8 mouse cellular contexts compared by ENCODE assay signal in genomic region chr2:154712271-154712677, GRCm38 (mm10). TPM values are rescaled to one million over a fixed set of nuclear protein-coding genes. Genes with fewer than 3 reads are reported as not detected.
DNase-seq lines count a peak whose midpoint lies in the region; ATAC-seq and TF ChIP-seq lines count a peak whose summit lies in the region.
"Had no signal": no experiment of that assay in that cellular context is flagged by ENCODE, and none has a peak within 500 bp of the region (broad histone marks: within the 10 kb centered on the region; RNA-seq: fewer than 3 reads in every experiment).

No protein-coding gene starts in this region.

- TF ChIP-seq POLR2A in CH12.LX (IDR thresholded peaks at IDR 0.05; ENCODE audit: low read depth, low read length): no peak
- TF ChIP-seq POLR2A in small intestine, adult 2 months (IDR thresholded peaks at IDR 0.05; ENCODE audit: low read depth, low read length): 0 out of 2 replicates have a peak, but pooled peaks have one; percentile 7

- peak overlapping the region; percentile 15 to 44 (median 38) for H3K4me3 ChIP-seq in CH12.LX (replicated peaks in 1 of 3; ENCODE audit: low read depth in 2 of 3, low read length in 2 of 3, poor library complexity in 1 of 3)
- peak overlapping the region; percentile 70 for H3K4me3 ChIP-seq in gastrocnemius, adult 2 months
- H3K4me3 ChIP-seq in kidney, embryonic 16.5 days (ENCODE audit: low read length): no peak overlapping the region
- no peak overlapping the region for H3K4me3 ChIP-seq in small intestine, adult 2 months (ENCODE audit: low read depth, low read length)

- no peak overlapping the region for H3K9ac ChIP-seq in CH12.LX (ENCODE audit: insufficient read depth, low read depth)
- H3K9ac ChIP-seq in kidney, embryonic 16.5 days (replicated peaks; ENCODE audit: low read length): no peak overlapping the region

- peak; percentile 75 to 77 for DNase-seq in B cell, adult 2 months
- DNase-seq in CH12.LX (ENCODE audit: extremely low read depth): peak; percentile 66
- DNase-seq in c-Kit-positive CD71-negative TER-119-negative erythroid progenitor cells, embryonic 14.5 days (ENCODE audit: low read depth): peak; percentile 47
- peak; percentile 73 for DNase-seq in gastrocnemius, adult 2 months
- peak; percentile 67 for DNase-seq in lung, postnatal 14 days

- TF ChIP-seq CTCF in CH12.LX (conservative IDR thresholded peaks at IDR 0.05 in 1 of 2, IDR thresholded peaks at IDR 0.05 in 1 of 2; ENCODE audit: low read depth in 2 of 2, low read length in 2 of 2): peak; percentile 74 to 90
- peak; percentile 69 for TF ChIP-seq CTCF in gastrocnemius, adult 2 months (IDR thresholded peaks at IDR 0.05)
- peak; percentile 89; the same call in 1 of the 2 replicates for TF ChIP-seq CTCF in small intestine, adult 2 months (IDR thresholded peaks at IDR 0.05; ENCODE audit: extremely low read depth, insufficient read length, insufficient replicate concordance, low read depth, low read length)

- in situ Hi-C loops in CH12.LX (cut with MboI; ENCODE audit: low pct_ligation_motif_present, low pct_unique_long_range_greater_than_20kb, low sequenced_read_pairs): no loop called here

- WGBS in kidney, embryonic 16.5 days: 44% methylated on average over 5 of the region's 5 CpGs
- 38% methylated on average over 5 of the region's 5 CpGs for WGBS in small intestine, adult 2 months

- intact Hi-C loops in gastrocnemius, adult 2 months (cut with DNase I): loop anchor here (5.0 kb wide), 1 partner anchor 45 kb away; no protein-coding TSS in a partner anchor

- no peaks in the 10 kb centered on the region for H3K79me2 ChIP-seq in CH12.LX (replicated peaks; ENCODE audit: control insufficient read depth, extremely low read depth, insufficient read depth, poor library complexity, severe bottlenecking)

- peak; percentile 59 for TF ChIP-seq RAD21 in CH12.LX (IDR thresholded peaks at IDR 0.05; ENCODE audit: low read depth, low read length)

- TF ChIP-seq EP300 in CH12.LX (IDR thresholded peaks at IDR 0.05; ENCODE audit: low read length): no peak

- no peaks in the 10 kb centered on the region for H3K27me3 ChIP-seq in CH12.LX (replicated peaks)
- H3K27me3 ChIP-seq in kidney, embryonic 16.5 days (ENCODE audit: insufficient read depth, low read length): no peaks in the 10 kb centered on the region
- H3K27me3 ChIP-seq in small intestine, adult 2 months (ENCODE audit: control insufficient read depth, insufficient read depth, low read length): no peaks in the 10 kb centered on the region

- no peak overlapping the region for H3K27ac ChIP-seq in CH12.LX (ENCODE audit: insufficient read depth, low read depth)
- peak overlapping the region; percentile 67 for H3K27ac ChIP-seq in gastrocnemius, adult 2 months
- no peak overlapping the region for H3K27ac ChIP-seq in kidney, embryonic 16.5 days (ENCODE audit: low read length)
- H3K27ac ChIP-seq in small intestine, adult 2 months (ENCODE audit: insufficient read depth, low read depth, low read length): no peak overlapping the region

- peak; percentile 39; the same call in 1 of the 2 replicates for ATAC-seq in kidney, embryonic 16.5 days (ENCODE audit: low FRiP score, low TSS enrichment)

- dilution Hi-C loops in CH12.LX (cut with MboI; ENCODE audit: extremely low pct_ligation_motif_present, extremely low pct_unique_long_range_greater_than_20kb, low sequenced_read_pairs): no loop called here

- H3K4me1 ChIP-seq in CH12.LX (ENCODE audit: control insufficient read depth in 1 of 2, insufficient read depth in 2 of 2): peaks cover 7 to 21% of the 10 kb centered on the region in 2 experiments
- H3K4me1 ChIP-seq in kidney, embryonic 16.5 days (ENCODE audit: insufficient read depth, low read length): no peaks in the 10 kb centered on the region
- H3K4me1 ChIP-seq in small intestine, adult 2 months (ENCODE audit: control insufficient read depth, insufficient read depth, insufficient read length, low read length): no peaks in the 10 kb centered on the region

- no peaks in the 10 kb centered on the region for H3K36me3 ChIP-seq in CH12.LX (replicated peaks in 1 of 2; ENCODE audit: control insufficient read depth in 1 of 2, insufficient read depth in 1 of 2, low read length in 1 of 2)
- H3K36me3 ChIP-seq in kidney, embryonic 16.5 days (ENCODE audit: insufficient read depth, low read length): no peaks in the 10 kb centered on the region
- no peaks in the 10 kb centered on the region for H3K36me3 ChIP-seq in small intestine, adult 2 months (ENCODE audit: control insufficient read depth, insufficient read depth, low read length)

- H3K4me2 ChIP-seq in CH12.LX (ENCODE audit: insufficient read depth, low read depth, poor library complexity, severe bottlenecking): peak overlapping the region; percentile 2; the same call in 1 of the 2 replicates
- H3K4me2 ChIP-seq in kidney, embryonic 16.5 days (replicated peaks; ENCODE audit: low read depth, low read length): no peak overlapping the region

- H3K9me3 ChIP-seq in CH12.LX (replicated peaks; ENCODE audit: low read length): no peaks in the 10 kb centered on the region
- H3K9me3 ChIP-seq in kidney, embryonic 16.5 days (ENCODE audit: low read length): no peaks in the 10 kb centered on the region

TF ChIP-seq in CH12.LX, 34 proteins besides CTCF, POLR2A, EP300 and RAD21:
- TF ChIP-seq MEF2A (IDR thresholded peaks at IDR 0.05; ENCODE audit: borderline replicate concordance, low read depth, low read length): no peak
- no peak for TF ChIP-seq MXI1 (IDR thresholded peaks at IDR 0.05; ENCODE audit: low read depth, low read length)
- no peak for TF ChIP-seq POLR2AphosphoS2 (IDR thresholded peaks at IDR 0.05; ENCODE audit: low read depth, low read length)
- no peak for TF ChIP-seq SIN3A (IDR thresholded peaks at IDR 0.05; ENCODE audit: low read length)
- no peak for TF ChIP-seq USF1 (IDR thresholded peaks at IDR 0.05; ENCODE audit: low read depth, low read length)
- no peak for TF ChIP-seq E2F4 (IDR thresholded peaks at IDR 0.05; ENCODE audit: insufficient replicate concordance, low read depth, low read length)
- no peak for TF ChIP-seq TCF12 (IDR thresholded peaks at IDR 0.05; ENCODE audit: low read depth, low read length)
- no peak for TF ChIP-seq GABPA (IDR thresholded peaks at IDR 0.05; ENCODE audit: insufficient replicate concordance, low read depth, low read length)
- TF ChIP-seq HCFC1 (IDR thresholded peaks at IDR 0.05; ENCODE audit: low read depth, low read length): no peak
- peak; percentile 49; the same call in 1 of the 2 replicates for TF ChIP-seq MAZ (IDR thresholded peaks at IDR 0.05; ENCODE audit: low read depth, low read length)
- TF ChIP-seq JUND (conservative IDR thresholded peaks at IDR 0.05; ENCODE audit: low read depth, low read length): no peak
- no peak; the same call in 1 of the 2 replicates for TF ChIP-seq NELFE (IDR thresholded peaks at IDR 0.05; ENCODE audit: low read depth, low read length)
- TF ChIP-seq KAT2A (IDR thresholded peaks at IDR 0.05; ENCODE audit: insufficient replicate concordance, low read length): no peak
- no peak for TF ChIP-seq ZC3H11A (IDR thresholded peaks at IDR 0.05; ENCODE audit: low read depth, low read length)
- TF ChIP-seq MYC (IDR thresholded peaks at IDR 0.05; ENCODE audit: low read depth, low read length): no peak
- TF ChIP-seq MAX (IDR thresholded peaks at IDR 0.05; ENCODE audit: low read length): no peak
- TF ChIP-seq RCOR1 (conservative IDR thresholded peaks at IDR 0.05; ENCODE audit: low read depth, low read length): no peak
- TF ChIP-seq ZMIZ1 (IDR thresholded peaks at IDR 0.05; ENCODE audit: low read depth, low read length): no peak
- TF ChIP-seq NRF1 (IDR thresholded peaks at IDR 0.05; ENCODE audit: low read depth, low read length): no peak
- no peak for TF ChIP-seq PAX5 (IDR thresholded peaks at IDR 0.05; ENCODE audit: low read length)
- TF ChIP-seq TBP (conservative IDR thresholded peaks at IDR 0.05; ENCODE audit: low read depth, low read length): no peak
- TF ChIP-seq UBTF (IDR thresholded peaks at IDR 0.05; ENCODE audit: low read depth, low read length): no peak
- TF ChIP-seq IRF4 (IDR thresholded peaks at IDR 0.05; ENCODE audit: low read depth, low read length): 0 out of 2 replicates have a peak, but pooled peaks have one; percentile 29
- TF ChIP-seq CHD1 (IDR thresholded peaks at IDR 0.05; ENCODE audit: low read depth, low read length): no peak
- no peak for TF ChIP-seq ELF1 (IDR thresholded peaks at IDR 0.05; ENCODE audit: low read depth, low read length)
- no peak for TF ChIP-seq ZNF384 (IDR thresholded peaks at IDR 0.05; ENCODE audit: low read depth, low read length)
- no peak for TF ChIP-seq MAFK (IDR thresholded peaks at IDR 0.05; ENCODE audit: insufficient replicate concordance, low read length)
- peak; percentile 1; the same call in 1 of the 2 replicates for TF ChIP-seq BHLHE40 (IDR thresholded peaks at IDR 0.05; ENCODE audit: low read depth, low read length)
- no peak for TF ChIP-seq ZKSCAN1 (IDR thresholded peaks at IDR 0.05; ENCODE audit: borderline replicate concordance, low read depth, low read length)
- peak; percentile 90 for TF ChIP-seq SMC3 (IDR thresholded peaks at IDR 0.05; ENCODE audit: low read depth, low read length)
- no peak for TF ChIP-seq JUN (IDR thresholded peaks at IDR 0.05; ENCODE audit: insufficient read depth, low read depth, low read length)
- no peak for TF ChIP-seq USF2 (conservative IDR thresholded peaks at IDR 0.05; ENCODE audit: low read depth, low read length)
- peak; percentile 82 for TF ChIP-seq CHD2 (IDR thresholded peaks at IDR 0.05; ENCODE audit: low read length)
- no peak for TF ChIP-seq ETS1 (conservative IDR thresholded peaks at IDR 0.05; ENCODE audit: low read depth, low read length)
TF ChIP-seq in CH12.LX: peak in this region for 5.

RNA-seq across cellular contexts. Expression of gene Gm14214, which starts 57.6 kb away (rescaled TPM):
- not detected in 2 replicates for total RNA-seq in CH12.LX (2012; rRNA removed)
- not detected in 2 replicates for total RNA-seq in CH12.LX (2014; rRNA removed)
- polyA plus RNA-seq in CH12.LX (2012; ENCODE audit: insufficient read length, low read depth): 0.41 TPM in 1 of 2 replicates, not detected in the other
- total RNA-seq in gastrocnemius, adult 2 months (2021): not detected
- not detected in 2 replicates for polyA plus RNA-seq in kidney, embryonic 16.5 days (2015; fragmentation: Nextera tagmentation; extraction: Ambion mirVana)
- polyA plus RNA-seq in small intestine, adult 2 months (2012; rRNA removed): not detected in 2 replicates
- total RNA-seq: left cerebral cortex, postnatal 10 days had no signal

Comparison
In these comparisons a context has a peak if more than half of its experiments do, and no peak if none do; other contexts are left out.
1. H3K4me3 ChIP-seq: peak in CH12.LX (3 of 3) and gastrocnemius, adult 2 months (single experiment); none in kidney, embryonic 16.5 days (single experiment) and small intestine, adult 2 months (single experiment).
2. Peak in every context shown above with its lines, with median percentiles within 50 percentile points of each other: DNase-seq and CTCF ChIP-seq.